Mouse (Mus musculus): ENCODE measurements around the gene Cib1.

GRCm38 (mm10) chr7:80268897-80269750 is 36.5 kb upstream of the Cib1 start, which contains the start of gene Vps33b:
- TF ChIP-seq SIN3A (IDR thresholded peaks at IDR 0.05; ENCODE audit: low read length): peak; percentile 99
- TF ChIP-seq CTCF (IDR thresholded peaks at IDR 0.05 in 2 of 3, conservative IDR thresholded peaks at IDR 0.05 in 1 of 3; ENCODE audit: control insufficient read depth in 1 of 3, insufficient read depth in 1 of 3, low read depth in 2 of 3, low read length in 3 of 3, poor library complexity in 1 of 3, severe bottlenecking in 1 of 3): no peak; a peak in 1 of 6 replicates
- TF ChIP-seq POLR2A (IDR thresholded peaks at IDR 0.05; ENCODE audit: control insufficient read depth in 1 of 2, insufficient read depth in 1 of 2, low read depth in 1 of 2, low read length in 2 of 2, poor library complexity in 1 of 2): peak in 1 of 2 experiments; percentile 86; a peak in 3 of 4 replicates
- TF ChIP-seq TAL1 (IDR thresholded peaks at IDR 0.05; ENCODE audit: low read length): no peak
- peak; percentile 92 for TF ChIP-seq HCFC1 (IDR thresholded peaks at IDR 0.05; ENCODE audit: low read depth, low read length)
- TF ChIP-seq KAT2A (conservative IDR thresholded peaks at IDR 0.05; ENCODE audit: low read depth, low read length): peak; percentile 66; the same call in 1 of the 2 replicates
